Mouse (Mus musculus): ENCODE measurements around the gene Reps2.

Reps2 gene

DNA sequence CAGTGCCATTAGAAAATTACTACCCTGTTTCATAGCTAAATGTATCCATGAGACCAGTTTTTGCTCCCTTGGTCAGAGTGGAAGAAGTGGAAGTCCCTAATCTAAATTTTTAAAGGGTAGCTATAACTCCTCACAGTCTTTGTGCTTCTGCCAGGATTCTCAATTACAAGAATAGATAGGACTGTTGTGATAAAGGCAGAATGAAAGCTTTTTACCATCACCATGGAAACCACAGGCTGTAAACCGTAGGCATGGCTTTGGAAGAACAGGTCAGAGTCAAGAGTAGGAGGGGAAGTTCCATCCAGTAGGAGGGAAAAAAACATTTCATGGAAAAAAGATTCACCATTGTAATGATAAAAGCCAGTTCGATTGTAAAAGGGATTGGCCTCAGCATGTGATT is 147.0 kb downstream of the Reps2 start:
- DNase-seq (ENCODE audit: extremely low spot score, low spot score), result no peak

GRCm38 (mm10) chrX:162488630-162489029 is 154.8 kb downstream of the Reps2 start:
- DNase-seq (ENCODE audit: extremely low spot score, low spot score), result no peak

GRCm38 (mm10) chrX:162487734-162488133 is 155.7 kb downstream of the Reps2 start:
- DNase-seq (ENCODE audit: extremely low spot score, low spot score), result no peak

DNA sequence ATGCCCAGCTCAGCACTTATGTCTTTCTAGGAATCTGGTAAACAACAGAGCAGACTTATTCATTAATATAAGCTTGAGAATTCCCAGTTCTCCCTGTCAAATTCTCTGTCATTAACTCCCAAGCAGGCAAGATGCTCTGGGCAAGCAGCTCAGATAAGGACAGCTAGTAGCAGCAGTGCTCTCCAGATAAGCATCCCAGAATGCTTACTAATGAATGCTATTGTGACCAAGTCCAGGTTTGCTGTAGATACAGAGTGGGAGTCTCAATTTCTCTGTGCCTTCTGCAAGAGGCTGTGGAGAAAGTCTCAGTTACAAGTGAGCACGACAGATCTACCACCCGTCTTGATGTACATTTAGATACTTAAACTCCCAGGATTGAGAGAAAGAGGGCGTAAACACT is 173.2 kb downstream of the Reps2 start:
- DNase-seq (ENCODE audit: extremely low spot score, low spot score), result no peak

DNA sequence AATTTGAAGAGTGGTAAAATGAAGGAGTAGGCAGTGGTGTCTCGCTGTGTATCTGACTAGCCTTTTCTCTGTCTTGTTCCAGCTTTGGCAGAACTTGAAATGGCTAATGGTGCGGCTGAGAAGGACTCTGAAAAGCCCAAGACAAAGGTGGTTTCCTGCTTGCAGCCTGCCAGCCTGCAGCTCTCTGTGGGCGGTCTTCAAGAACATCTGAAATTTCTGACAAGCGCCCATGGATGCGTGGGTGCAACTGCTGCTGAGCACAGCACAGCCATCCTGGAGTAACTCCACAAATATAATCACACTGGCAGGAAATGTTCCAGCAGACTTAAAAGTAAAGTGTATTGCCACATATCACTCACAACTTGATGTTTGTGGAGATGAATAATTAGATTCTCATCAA is 181.3 kb downstream of the Reps2 start:
- no peak for DNase-seq (ENCODE audit: extremely low spot score, low spot score)

GRCm38 (mm10) chrX:162456445-162456844 is 187.0 kb downstream of the Reps2 start:
- no peak for DNase-seq (ENCODE audit: extremely low spot score, low spot score)

DNA sequence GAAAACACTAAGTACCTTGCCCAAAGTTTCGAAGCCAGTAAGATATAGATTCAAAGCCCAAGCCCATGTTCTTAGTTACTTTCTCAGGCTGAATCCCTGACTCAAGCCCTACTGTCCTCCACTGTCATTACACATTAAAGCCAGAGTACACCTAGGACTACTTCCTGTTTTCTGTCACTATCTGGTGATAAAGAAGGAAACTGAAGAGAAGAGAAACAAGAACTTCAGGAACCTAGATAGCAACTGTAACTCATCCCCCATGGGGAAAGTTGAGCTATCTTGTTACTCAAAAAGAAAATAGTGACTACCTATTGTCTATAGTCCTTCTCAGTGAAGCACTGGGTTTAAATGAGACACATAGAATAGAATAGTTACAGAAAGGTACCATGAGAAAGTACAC is 188.1 kb downstream of the Reps2 start:
- DNase-seq (ENCODE audit: extremely low spot score, low spot score), result no peak

DNA sequence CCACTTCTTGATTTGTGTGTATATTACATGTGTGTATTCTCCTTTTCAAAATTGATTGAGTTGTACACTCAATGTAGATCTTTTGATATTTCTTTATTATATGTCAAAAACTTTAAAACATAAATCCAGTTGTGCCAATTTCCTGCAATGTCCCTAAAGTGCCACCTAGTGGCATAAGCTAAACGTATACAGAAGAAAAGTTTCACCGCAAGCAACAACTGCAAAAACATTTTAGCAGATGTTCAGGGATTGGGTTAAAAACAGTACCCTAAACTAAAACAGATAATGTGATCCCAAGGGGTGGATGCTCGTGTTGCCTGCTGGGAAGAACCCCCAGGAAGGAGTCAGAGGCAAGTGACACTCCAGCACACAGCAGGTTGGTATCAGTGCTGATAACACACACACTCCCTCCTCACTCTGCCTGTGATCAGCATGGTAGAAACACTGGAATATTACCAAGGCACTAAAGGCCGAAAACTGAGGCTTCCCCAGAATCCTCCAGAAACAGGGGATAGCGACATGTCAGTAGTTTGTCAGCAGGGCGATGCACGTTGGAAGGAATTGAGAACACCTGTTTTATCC is 189.5 kb downstream of the Reps2 start:
- DNase-seq (ENCODE audit: extremely low spot score, low spot score), result no peak

DNA sequence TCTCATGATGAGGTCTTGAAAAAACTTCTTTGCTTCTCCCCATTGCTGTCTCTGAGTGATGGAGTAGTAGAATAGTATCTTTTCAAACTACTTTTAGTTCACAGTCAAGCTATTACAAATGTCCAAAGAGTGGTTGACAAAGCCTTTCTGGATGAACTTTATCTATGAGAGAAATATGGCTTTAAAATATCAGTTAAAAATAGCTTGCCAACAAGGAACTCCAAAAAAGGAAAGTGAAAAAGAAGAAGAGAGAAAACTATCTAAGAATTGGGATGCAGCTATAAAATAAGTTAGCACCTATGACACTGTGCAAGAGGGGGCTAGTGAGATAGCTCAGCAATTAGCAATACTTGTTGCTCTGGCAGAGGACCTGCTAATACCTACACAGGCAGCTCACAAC is 190.8 kb downstream of the Reps2 start:
- DNase-seq (ENCODE audit: extremely low spot score, low spot score), result no peak

DNA sequence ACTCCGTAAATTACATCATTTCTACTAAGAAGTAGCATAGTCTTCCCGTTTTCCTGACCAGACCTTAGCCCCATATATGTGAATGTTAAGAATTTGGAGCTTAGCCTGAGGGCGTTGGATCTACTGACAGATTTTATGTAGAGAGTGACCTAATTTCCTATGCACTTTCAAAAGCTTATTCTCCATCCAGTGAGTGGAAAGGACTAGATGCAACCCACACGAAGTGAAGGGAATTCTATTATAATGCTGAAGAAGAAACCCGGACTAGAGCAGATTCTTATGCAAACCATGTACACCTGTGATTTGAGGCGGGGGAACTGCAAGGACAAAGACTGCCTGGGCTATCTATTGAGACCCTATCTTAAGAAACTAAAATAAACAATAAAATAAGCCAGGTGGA is 195.5 kb downstream of the Reps2 start:
- no peak for DNase-seq (ENCODE audit: extremely low spot score, low spot score)

DNA sequence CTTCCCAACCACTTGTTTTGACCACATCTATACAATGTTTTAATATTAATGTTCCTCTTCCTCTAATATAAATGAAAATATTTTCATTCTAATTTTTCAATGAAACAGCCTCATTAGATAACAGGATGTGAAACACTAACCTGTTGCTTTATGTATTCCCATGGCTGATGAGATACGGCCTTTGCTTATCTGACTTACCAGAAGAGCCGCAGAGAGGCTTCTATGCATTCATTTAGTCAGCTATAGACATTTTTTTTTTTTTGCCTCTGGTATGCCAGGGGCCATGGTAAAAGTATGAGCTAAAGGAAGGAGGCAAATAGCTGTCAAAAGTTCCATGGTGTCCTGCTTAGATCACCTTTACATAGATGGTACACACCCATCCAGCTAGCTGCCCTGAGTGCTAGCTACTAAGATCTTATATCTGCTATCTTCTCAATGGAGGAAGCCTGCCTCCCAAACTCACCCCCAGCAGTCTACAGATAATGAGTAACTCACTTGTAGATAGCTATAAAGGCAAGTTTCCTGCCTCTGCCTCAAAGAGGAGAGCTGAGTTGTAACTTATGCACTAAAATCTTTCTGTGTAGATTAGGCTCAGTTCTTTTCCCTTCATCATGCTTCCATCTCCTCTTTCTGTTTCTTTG is 196.7 kb downstream of the Reps2 start:
- DNase-seq (ENCODE audit: extremely low spot score, low spot score), result no peak

DNA sequence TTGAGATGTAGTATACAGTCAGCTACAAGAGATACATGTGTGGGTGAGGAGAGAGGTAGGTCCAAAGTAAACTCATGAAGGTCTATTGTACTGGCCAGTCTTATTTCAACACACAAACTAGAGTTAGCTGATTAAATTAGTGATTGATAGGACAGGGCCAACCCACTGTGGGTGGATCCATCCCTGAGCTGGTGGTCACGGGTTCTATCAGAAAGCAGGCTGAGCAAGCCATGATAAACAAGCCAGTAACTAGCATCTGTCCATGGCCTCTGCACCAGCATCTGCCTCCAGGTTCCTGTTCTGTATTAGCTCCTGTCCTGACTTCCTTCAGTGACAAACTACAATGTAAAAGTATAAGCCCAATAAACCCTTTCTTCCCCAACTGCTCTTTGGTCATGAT is 200.1 kb downstream of the Reps2 start:
- no peak for DNase-seq (ENCODE audit: extremely low spot score, low spot score)

GRCm38 (mm10) chrX:162442970-162443369 is 200.5 kb downstream of the Reps2 start:
- DNase-seq (ENCODE audit: extremely low spot score, low spot score), result no peak

DNA sequence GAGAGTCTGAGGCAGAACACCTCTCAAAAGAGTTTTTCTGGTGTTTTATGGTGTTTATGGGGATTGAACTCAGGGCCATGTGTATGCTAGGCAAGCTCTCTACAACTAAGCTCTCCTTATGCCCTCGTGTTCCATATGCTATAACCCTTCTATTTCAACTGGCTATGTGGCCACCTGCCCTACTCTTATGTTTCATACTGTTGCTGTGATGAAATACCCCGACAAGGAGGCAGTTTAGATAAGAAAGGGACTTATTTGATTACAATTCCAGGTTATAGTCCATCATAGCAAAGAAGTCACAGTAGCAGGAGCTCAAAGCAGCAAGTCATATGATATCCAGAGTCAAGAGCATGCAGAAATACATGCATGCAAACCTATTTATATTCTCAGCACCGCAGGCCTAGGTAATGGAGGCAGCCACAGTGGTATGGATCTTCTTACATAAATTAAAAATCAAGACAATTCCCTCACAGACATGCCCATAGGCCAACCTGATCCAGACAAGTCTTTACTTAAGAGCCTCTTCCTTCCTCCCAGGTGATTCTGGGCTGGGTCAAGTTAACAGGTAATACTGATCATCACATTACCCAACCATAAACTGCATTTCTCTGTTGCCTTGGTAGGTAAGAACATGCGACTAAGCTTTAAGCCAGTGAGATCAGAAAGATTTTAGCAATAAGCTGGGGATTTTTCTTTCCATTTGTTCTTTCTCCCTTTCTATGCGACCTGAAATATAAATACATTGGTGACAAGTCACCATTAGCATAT is 210.5 kb downstream of the Reps2 start:
- no peak for DNase-seq (ENCODE audit: extremely low spot score, low spot score)

DNA sequence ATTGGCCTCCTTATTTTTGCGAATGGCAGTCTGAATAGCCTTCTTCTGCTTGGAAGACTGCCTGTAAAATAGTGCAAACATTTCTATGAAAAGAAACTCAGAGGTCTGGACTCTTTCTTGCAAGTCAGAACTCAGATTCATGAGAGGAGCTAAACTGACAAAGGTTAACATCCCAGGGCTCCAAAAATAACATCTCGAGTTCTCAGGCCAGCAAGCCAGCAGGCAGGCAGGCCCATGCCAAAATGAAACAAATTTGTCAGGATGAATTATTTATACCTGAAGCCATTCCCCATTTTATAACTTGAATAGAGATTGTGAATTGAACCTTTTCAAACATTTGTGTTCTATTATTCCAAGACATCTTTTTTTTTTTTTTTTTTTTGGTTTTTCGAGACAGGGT is 215.8 kb downstream of the Reps2 start:
- DNase-seq (ENCODE audit: extremely low spot score, low spot score), result no peak

DNA sequence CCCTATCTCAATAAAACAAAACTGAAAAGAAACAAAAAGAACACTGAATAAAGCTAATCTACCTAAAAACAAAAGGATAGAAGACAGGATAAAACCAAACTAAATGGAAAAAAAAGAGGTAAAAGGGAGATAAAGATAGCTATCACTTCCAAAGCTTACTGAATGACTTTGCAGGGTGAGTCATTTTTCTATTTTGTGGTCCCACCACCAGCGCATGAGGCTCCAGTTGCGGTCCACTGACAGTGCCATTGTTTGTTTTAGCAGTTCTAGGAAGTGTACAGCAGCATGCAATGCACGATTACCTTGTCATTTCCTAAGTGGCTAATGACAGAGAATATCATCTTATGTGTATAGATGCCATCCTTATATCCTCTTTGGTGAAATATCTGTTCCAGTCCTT is 224.0 kb downstream of the Reps2 start:
- DNase-seq (ENCODE audit: extremely low spot score, low spot score), result no peak

- no peak for DNase-seq (ENCODE audit: extremely low spot score, low spot score)
Measured at GRCm38 (mm10) chrX:162413124-162413523, 230.3 kb downstream of the Reps2 start.

GRCm38 (mm10) chrX:162407291-162407690 is 236.2 kb downstream of the Reps2 start:
- DNase-seq (ENCODE audit: extremely low spot score, low spot score), result no peak

DNA sequence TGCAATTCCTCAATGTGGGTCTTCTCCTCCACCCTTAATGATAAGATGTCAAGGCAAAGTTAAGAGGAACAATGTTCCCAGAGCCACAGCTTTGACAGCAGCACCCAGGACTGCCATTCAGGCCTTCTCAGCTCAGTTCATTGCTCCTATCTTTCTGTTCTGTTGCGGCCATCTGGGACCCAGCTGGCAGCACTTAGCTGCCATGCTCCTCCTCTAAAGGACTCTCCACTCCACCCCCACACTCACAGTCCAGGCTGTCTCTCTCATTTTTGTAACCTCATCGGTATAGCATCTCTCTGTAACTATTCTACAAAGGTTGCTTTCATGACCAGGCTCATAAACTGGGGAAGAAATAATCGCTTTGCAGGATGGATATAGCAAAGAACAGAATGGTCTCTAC is 241.0 kb downstream of the Reps2 start:
- DNase-seq (ENCODE audit: extremely low spot score, low spot score), result peak; percentile 13

GRCm38 (mm10) chrX:162380730-162381129 is 262.7 kb downstream of the Reps2 start:
- DNase-seq (ENCODE audit: extremely low spot score, low spot score), result no peak

DNA sequence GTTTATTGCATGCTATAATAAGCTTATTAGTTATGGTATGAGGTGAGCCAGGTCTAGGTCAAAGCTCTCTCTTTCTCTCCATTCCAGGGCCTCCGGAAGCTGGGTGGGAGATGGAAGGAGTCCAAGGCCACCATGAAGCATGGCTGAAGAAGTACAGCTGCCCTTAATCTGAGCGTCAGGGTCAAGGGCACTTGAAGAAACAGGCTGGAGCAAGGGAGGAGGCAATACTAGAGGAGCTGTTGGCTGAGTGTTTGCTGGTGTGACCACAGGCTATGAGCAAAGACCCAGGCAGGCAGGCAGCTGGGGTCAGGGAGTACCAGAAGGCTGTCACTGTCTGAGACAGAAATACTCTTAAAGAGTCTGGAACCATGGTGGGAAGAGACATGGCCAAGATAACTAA is 280.2 kb downstream of the Reps2 start:
- no peak for DNase-seq (ENCODE audit: extremely low spot score, low spot score)
